Mouse (Mus musculus) liver, postnatal 0 days (tissue): ENCODE measurements at regions not wholly inside any gene's neighbourhood (a gene's known extent, or its start where the extent isn't known, plus 50 kb on each side); places are given as distances from the start of the nearest gene placed in this dataset.

Experiments
- CTCF ChIP-seq: sonication (generic); IDR thresholded peaks from 2 replicates; pipeline ENCODE4 v1.5.1; 2016; ENCODE audit warnings: antibody characterized with exemption, low read depth
- EP300 ChIP-seq: IDR thresholded peaks from 2 replicates; pipeline ENCODE4 v1.6.1; 2016; ENCODE audit warnings: antibody characterized with exemption, low read depth, mild to moderate bottlenecking

- no peak for TF ChIP-seq CTCF
- TF ChIP-seq EP300 = no peak
These were observed 142.3 kb downstream of the Tmem26 start for GRCm38 (mm10) chr10:68865776-68866175.
